Mouse (Mus musculus) forebrain, embryonic 10.5 days (tissue): ENCODE measurements around the gene Cox10. TPM values are rescaled to one million over a fixed set of nuclear protein-coding genes. Genes with fewer than 3 reads are reported as not detected.

ENCODE experiments used
- DNase-seq: peaks from one replicate; pipeline ENCODE4 v3.0.0-alpha.2; 2017; ENCODE audit warnings: low spot score; ENCODE audit errors: extremely low spot score
- H3K27ac ChIP-seq: fragments of 300-500 bp; sonication (generic); 2 replicates; pipeline ENCODE4 v1.5.1; 2016; ENCODE audit warnings: mild to moderate bottlenecking
- H3K27me3 ChIP-seq: fragments of 300-500 bp; sonication (generic); 2 replicates; pipeline ENCODE4 v1.6.1; 2016; ENCODE audit warnings: mild to moderate bottlenecking; ENCODE audit not compliant: poor library complexity, severe bottlenecking
- H3K36me3 ChIP-seq: fragments of 300-500 bp; sonication (generic); replicated peaks from 2 replicates; pipeline ENCODE4 v1.6.1; 2016; ENCODE audit warnings: mild to moderate bottlenecking, moderate library complexity
- H3K4me1 ChIP-seq: fragments of 300-500 bp; sonication (generic); 2 replicates; pipeline ENCODE4 v1.6.1; 2016
- H3K4me3 ChIP-seq: fragments of 300-500 bp; sonication (generic); 2 replicates; pipeline ENCODE4 v1.5.1; 2016; ENCODE audit warnings: mild to moderate bottlenecking, moderate library complexity
- H3K9me3 ChIP-seq: fragments of 300-500 bp; sonication (generic); 2 replicates; pipeline ENCODE4 v1.6.1; 2016; ENCODE audit warnings: mild to moderate bottlenecking, moderate library complexity
- WGBS: fragments of 180-500 bp; shearing (Covaris S2); methylation state at CpG from one replicate; pipeline ENCODE4 v1.1.7; 2016; 5-methylcytosine and 5-hydroxymethylcytosine counted together
- polyA plus RNA-seq: library from polyadenylated mRNA; unstranded; fragments of >200 nt; fragmentation: Nextera tagmentation; extraction: Ambion mirVana; gene quantifications from 2 replicates; pipeline ENCODE4 v1.2.1, GENCODE M21; 2016

The Cox10 gene
- polyA plus RNA-seq, 1 experiment from 2014 or later, result 29.0 TPM

- no peak for DNase-seq
- Histone ChIP-seq H3K36me3 (peaks cover 14% of the 10 kb centered on the region), H3K4me1 (peaks cover 22% of the 10 kb centered on the region), H3K27ac (no peak overlapping the region), H3K9me3 (no peaks in the 10 kb centered on the region), H3K4me3 (no peak overlapping the region), H3K27me3 (no peaks in the 10 kb centered on the region)
- WGBS, result 97% methylated on average over 4 of the region's 4 CpGs
These were observed 3.1 kb downstream of the Cox10 start for GRCm38 (mm10) chr11:64076212-64076611.

GRCm38 (mm10) chr11:64073379-64073778 lies 5.9 kb downstream of the Cox10 start:
- Histone ChIP-seq H3K27me3 (no peaks in the 10 kb centered on the region), H3K36me3 (peaks cover 40% of the 10 kb centered on the region), H3K27ac (no peak overlapping the region), H3K9me3 (no peaks in the 10 kb centered on the region), H3K4me3 (no peak overlapping the region), H3K4me1 (peaks cover 6% of the 10 kb centered on the region)
- no peak for DNase-seq
- WGBS, result 87% methylated on average over 4 of the region's 4 CpGs

- Histone ChIP-seq H3K27ac (no peak overlapping the region), H3K36me3 (peaks cover 57% of the 10 kb centered on the region), H3K27me3 (no peaks in the 10 kb centered on the region), H3K4me3 (no peak overlapping the region), H3K9me3 (no peaks in the 10 kb centered on the region), H3K4me1 (no peaks in the 10 kb centered on the region)
- WGBS, result 93% methylated on average over 12 of the region's 12 CpGs
- no peak for DNase-seq
These were observed 7.7 kb downstream of the Cox10 start for GRCm38 (mm10) chr11:64071536-64071935.

GRCm38 (mm10) chr11:64066001-64066400 lies 13.3 kb downstream of the Cox10 start:
- H3K4me3 ChIP-seq, result no peak overlapping the region
- WGBS, result 78% methylated on average over 2 of the region's 2 CpGs
- H3K36me3 ChIP-seq, result peaks cover 47% of the 10 kb centered on the region
- H3K27ac ChIP-seq, result no peak overlapping the region
- no peaks in the 10 kb centered on the region for H3K4me1 ChIP-seq
- no peak for DNase-seq
- H3K9me3 ChIP-seq, result no peaks in the 10 kb centered on the region
- H3K27me3 ChIP-seq, result no peaks in the 10 kb centered on the region

GRCm38 (mm10) chr11:64063130-64063529 lies 16.1 kb downstream of the Cox10 start:
- no peaks in the 10 kb centered on the region for H3K9me3 ChIP-seq
- 81% methylated on average over 3 of the region's 3 CpGs for WGBS
- no peak overlapping the region for H3K27ac ChIP-seq
- H3K4me3 ChIP-seq, result no peak overlapping the region
- no peaks in the 10 kb centered on the region for H3K27me3 ChIP-seq
- H3K36me3 ChIP-seq, result peaks cover 40% of the 10 kb centered on the region
- no peaks in the 10 kb centered on the region for H3K4me1 ChIP-seq
- DNase-seq, result no peak

- no peaks in the 10 kb centered on the region for H3K27me3 ChIP-seq
- no peaks in the 10 kb centered on the region for H3K4me1 ChIP-seq
- no peak overlapping the region for H3K27ac ChIP-seq
- 93% methylated on average over 4 of the region's 4 CpGs for WGBS
- no peak for DNase-seq
- peaks cover 41% of the 10 kb centered on the region for H3K36me3 ChIP-seq
- no peaks in the 10 kb centered on the region for H3K9me3 ChIP-seq
- H3K4me3 ChIP-seq, result no peak overlapping the region
These were observed 17.0 kb downstream of the Cox10 start for GRCm38 (mm10) chr11:64062226-64062625.

- peaks cover 8% of the 10 kb centered on the region for H3K27me3 ChIP-seq
- no peak overlapping the region for H3K27ac ChIP-seq
- H3K36me3 ChIP-seq, result peaks cover 42% of the 10 kb centered on the region
- DNase-seq, result no peak
- no peaks in the 10 kb centered on the region for H3K9me3 ChIP-seq
- no peaks in the 10 kb centered on the region for H3K4me1 ChIP-seq
- no peak overlapping the region for H3K4me3 ChIP-seq
- 96% methylated on average over 2 of the region's 2 CpGs for WGBS
These were observed 20.0 kb downstream of the Cox10 start for GRCm38 (mm10) chr11:64059305-64059704.

GRCm38 (mm10) chr11:64058474-64058873 lies 20.8 kb downstream of the Cox10 start:
- 93% methylated on average over 3 of the region's 3 CpGs for WGBS

GRCm38 (mm10) chr11:64053371-64053770 lies 25.9 kb downstream of the Cox10 start:
- WGBS, result 77% methylated on average over 5 of the region's 5 CpGs
- Histone ChIP-seq H3K36me3 (peaks cover 29% of the 10 kb centered on the region), H3K9me3 (no peaks in the 10 kb centered on the region), H3K4me3 (no peak overlapping the region), H3K4me1 (peaks cover 44% of the 10 kb centered on the region), H3K27me3 (peaks cover 39% of the 10 kb centered on the region), H3K27ac (no peak overlapping the region)
- DNase-seq, result no peak

More at GRCm38 (mm10) chr11:64058474-64058873, 20.8 kb downstream of the Cox10 start:
- Histone ChIP-seq H3K27me3 (peaks cover 9% of the 10 kb centered on the region), H3K4me3 (no peak overlapping the region), H3K36me3 (peaks cover 41% of the 10 kb centered on the region), H3K27ac (no peak overlapping the region), H3K4me1 (peaks cover 4% of the 10 kb centered on the region; the same call in 1 of the 2 replicates), H3K9me3 (no peaks in the 10 kb centered on the region)
- DNase-seq, result no peak

- no peaks in the 10 kb centered on the region for H3K9me3 ChIP-seq
- H3K4me1 ChIP-seq, result peaks cover 44% of the 10 kb centered on the region
- peaks cover 13% of the 10 kb centered on the region for H3K36me3 ChIP-seq
- peaks cover 55% of the 10 kb centered on the region for H3K27me3 ChIP-seq
- DNase-seq, result peak; percentile 55
- peak overlapping the region; percentile 76 for H3K27ac ChIP-seq
- WGBS, result 44% methylated on average over 9 of the region's 9 CpGs
- H3K4me3 ChIP-seq, result peak overlapping the region; percentile 28; the same call in 1 of the 2 replicates
These were observed 27.9 kb downstream of the Cox10 start for GRCm38 (mm10) chr11:64051195-64051968.

GRCm38 (mm10) chr11:64047432-64047831 lies 31.8 kb downstream of the Cox10 start:
- Histone ChIP-seq H3K27ac (no peak overlapping the region), H3K27me3 (peaks cover 55% of the 10 kb centered on the region), H3K9me3 (no peaks in the 10 kb centered on the region), H3K4me1 (peaks cover 31% of the 10 kb centered on the region), H3K4me3 (no peak overlapping the region), H3K36me3 (peaks cover 18% of the 10 kb centered on the region)
- no peak for DNase-seq
- WGBS, result 94% methylated on average over 13 of the region's 13 CpGs

GRCm38 (mm10) chr11:64045041-64045440 lies 34.2 kb downstream of the Cox10 start:
- 90% methylated on average over 4 of the region's 4 CpGs for WGBS
- DNase-seq, result no peak
- no peaks in the 10 kb centered on the region for H3K9me3 ChIP-seq
- peaks cover 49% of the 10 kb centered on the region for H3K27me3 ChIP-seq
- peaks cover 18% of the 10 kb centered on the region for H3K36me3 ChIP-seq
- peaks cover 20% of the 10 kb centered on the region for H3K4me1 ChIP-seq
- H3K27ac ChIP-seq, result no peak overlapping the region
- H3K4me3 ChIP-seq, result no peak overlapping the region

GRCm38 (mm10) chr11:64044024-64044423 lies 35.2 kb downstream of the Cox10 start:
- 93% methylated on average over 3 of the region's 3 CpGs for WGBS
- peaks cover 47% of the 10 kb centered on the region for H3K27me3 ChIP-seq
- H3K27ac ChIP-seq, result no peak overlapping the region
- H3K36me3 ChIP-seq, result peaks cover 18% of the 10 kb centered on the region
- no peaks in the 10 kb centered on the region for H3K9me3 ChIP-seq
- H3K4me1 ChIP-seq, result peaks cover 22% of the 10 kb centered on the region
- DNase-seq, result no peak
- no peak overlapping the region for H3K4me3 ChIP-seq
